Mouse (Mus musculus): ENCODE measurements at regions not wholly inside any gene's neighbourhood (a gene's known extent, or its start where the extent isn't known, plus 50 kb on each side); places are given as distances from the start of the nearest gene placed in this dataset.

DNA sequence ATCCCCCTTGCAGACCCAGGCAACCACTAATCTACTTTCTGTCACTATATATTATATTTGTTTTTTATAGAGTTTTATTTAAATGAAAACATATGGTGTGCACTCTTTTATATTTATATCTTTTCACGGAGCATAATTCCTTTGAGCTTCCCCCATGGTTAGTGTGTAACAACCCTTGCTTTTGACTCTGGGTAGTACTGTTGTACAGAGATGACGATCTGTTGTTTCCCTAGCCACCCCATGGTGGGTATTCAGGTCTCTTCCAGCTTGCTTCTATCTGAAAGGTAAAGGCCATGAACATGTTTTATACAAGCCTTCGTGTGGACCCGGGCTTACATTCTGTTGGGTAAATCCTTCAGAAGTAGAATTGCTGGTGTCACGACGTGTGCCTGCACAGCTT is 221.2 kb upstream of the Rnaseh2b start:
- DNase-seq (ENCODE audit: low read depth, low spot score), result no peak
- H3K27me3 ChIP-seq (ENCODE audit: control insufficient read depth, insufficient read depth, low read length, poor library complexity, severe bottlenecking), result no peaks in the 10 kb centered on the region
- no peaks in the 10 kb centered on the region for H3K36me3 ChIP-seq (ENCODE audit: control insufficient read depth, insufficient read depth, low read length, poor library complexity, severe bottlenecking)

DNA sequence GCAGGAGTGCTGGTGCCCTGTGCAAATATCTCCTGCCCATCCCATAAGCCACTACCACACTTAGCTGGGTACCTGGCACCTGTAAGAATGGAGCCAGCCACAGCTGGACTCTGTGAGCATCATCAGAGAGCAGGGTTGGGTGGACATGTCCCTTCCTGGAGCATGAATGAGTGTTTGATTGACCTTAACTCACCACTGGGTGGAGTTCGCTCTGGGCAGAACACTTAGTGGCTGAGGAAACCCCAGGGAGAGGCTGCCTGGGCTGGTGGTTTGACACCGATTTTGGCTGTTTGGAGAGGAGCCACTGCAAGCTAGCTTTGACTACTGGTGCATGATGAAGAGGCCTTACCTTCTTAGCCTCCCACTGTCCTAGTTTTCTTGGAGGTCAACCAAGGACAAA is 208.3 kb upstream of the Rnaseh2b start:
- Histone ChIP-seq H3K36me3 (ENCODE audit: control insufficient read depth, insufficient read depth, low read length, poor library complexity, severe bottlenecking) (no peaks in the 10 kb centered on the region), H3K27me3 (ENCODE audit: control insufficient read depth, insufficient read depth, low read length, poor library complexity, severe bottlenecking) (no peaks in the 10 kb centered on the region)
- no peak for DNase-seq (ENCODE audit: low read depth, low spot score)

DNA sequence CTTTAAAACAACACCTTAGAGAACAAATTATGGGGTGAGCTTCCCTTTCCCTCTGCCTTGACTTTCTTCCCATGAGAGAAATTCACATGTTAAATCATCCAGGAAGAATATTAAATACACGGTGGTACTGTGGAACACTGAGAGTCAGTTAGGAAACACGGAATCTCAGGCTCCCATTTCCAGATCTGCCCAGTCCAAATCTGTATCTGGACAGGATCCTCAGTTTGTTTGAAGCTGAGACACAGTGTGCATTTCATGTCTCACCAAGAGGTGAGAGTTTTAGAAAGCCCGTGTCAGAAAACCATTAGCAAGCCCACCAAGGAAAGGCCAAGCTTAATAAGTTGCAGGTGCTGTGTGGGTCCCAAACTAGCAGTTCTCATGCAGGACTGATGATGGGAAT is 204.2 kb upstream of the Rnaseh2b start:
- no peaks in the 10 kb centered on the region for H3K27me3 ChIP-seq (ENCODE audit: control insufficient read depth, insufficient read depth, low read length, poor library complexity, severe bottlenecking)
- no peaks in the 10 kb centered on the region for H3K36me3 ChIP-seq (ENCODE audit: control insufficient read depth, insufficient read depth, low read length, poor library complexity, severe bottlenecking)
- DNase-seq (ENCODE audit: low read depth, low spot score), result no peak

DNA sequence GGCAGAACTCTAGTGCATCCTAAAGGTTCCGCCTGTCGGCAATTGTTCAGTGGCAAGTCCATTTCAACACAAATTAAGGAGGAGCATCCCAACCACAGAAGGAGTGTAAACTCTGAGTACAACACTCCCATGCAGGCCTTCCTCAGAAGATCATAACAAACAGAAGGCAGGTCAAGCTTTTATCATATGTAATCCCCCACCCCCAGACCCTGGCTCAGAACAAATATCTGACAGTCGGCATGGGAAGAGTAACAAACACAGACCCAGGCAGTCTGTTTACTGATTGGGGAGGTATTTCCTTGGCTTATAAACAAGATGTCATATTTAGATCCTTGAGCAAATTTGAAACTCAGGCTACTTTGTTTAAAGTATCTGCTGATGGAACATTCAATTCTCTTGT is 174.9 kb upstream of the Rnaseh2b start:
- DNase-seq (ENCODE audit: low read depth, low spot score), result no peak
- no peaks in the 10 kb centered on the region for H3K36me3 ChIP-seq (ENCODE audit: control insufficient read depth, insufficient read depth, low read length, poor library complexity, severe bottlenecking)
- no peaks in the 10 kb centered on the region for H3K27me3 ChIP-seq (ENCODE audit: control insufficient read depth, insufficient read depth, low read length, poor library complexity, severe bottlenecking)

DNA sequence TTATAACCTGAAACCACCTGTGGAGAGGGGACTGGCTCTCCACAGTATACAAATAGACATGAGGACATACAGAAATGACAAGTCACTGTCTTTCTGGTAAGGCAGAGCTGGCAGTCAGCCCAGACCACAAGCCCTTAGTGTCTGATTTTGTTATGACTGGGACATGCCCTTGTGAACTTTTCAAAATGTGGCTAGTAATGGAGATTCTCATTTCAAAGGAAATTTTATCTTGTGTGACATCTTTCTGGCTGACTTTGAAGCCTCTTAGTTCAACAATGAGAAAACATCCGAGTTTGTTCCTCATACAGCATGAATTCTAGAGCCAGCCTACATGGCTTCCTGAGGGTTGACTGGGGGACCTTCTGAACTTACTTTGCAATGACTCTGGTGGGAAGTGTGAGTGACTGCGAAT is 173.8 kb upstream of the Rnaseh2b start:
- DNase-seq (ENCODE audit: low read depth, low spot score), result no peak
- H3K27me3 ChIP-seq (ENCODE audit: control insufficient read depth, insufficient read depth, low read length, poor library complexity, severe bottlenecking), result no peaks in the 10 kb centered on the region

DNA sequence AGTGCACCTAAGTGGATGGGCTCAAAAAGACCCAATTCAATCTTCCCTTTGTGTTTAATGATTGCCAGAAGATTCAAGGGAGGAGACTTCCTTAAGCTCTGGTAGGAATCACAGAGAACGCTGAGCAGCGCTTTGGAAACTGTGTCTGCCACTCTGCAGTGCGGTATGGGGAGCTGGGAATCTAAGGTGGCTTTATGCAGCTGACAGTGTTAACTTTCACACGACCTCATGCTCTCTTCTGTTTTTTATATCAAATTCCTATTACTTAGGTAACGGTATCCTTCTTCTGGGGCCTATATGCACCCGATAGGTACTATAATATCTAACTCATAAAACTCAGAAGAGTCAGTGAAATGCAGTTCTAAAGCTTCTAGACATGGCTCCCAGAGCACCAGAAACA is 163.5 kb upstream of the Rnaseh2b start:
- DNase-seq (ENCODE audit: low read depth, low spot score), result no peak
- no peaks in the 10 kb centered on the region for H3K27me3 ChIP-seq (ENCODE audit: control insufficient read depth, insufficient read depth, low read length, poor library complexity, severe bottlenecking)
- H3K36me3 ChIP-seq (ENCODE audit: control insufficient read depth, insufficient read depth, low read length, poor library complexity, severe bottlenecking), result no peaks in the 10 kb centered on the region

More for the DNA sequence above, 173.8 kb upstream of the Rnaseh2b start:
- H3K36me3 ChIP-seq (ENCODE audit: control insufficient read depth, insufficient read depth, low read length, poor library complexity, severe bottlenecking), result no peaks in the 10 kb centered on the region

DNA sequence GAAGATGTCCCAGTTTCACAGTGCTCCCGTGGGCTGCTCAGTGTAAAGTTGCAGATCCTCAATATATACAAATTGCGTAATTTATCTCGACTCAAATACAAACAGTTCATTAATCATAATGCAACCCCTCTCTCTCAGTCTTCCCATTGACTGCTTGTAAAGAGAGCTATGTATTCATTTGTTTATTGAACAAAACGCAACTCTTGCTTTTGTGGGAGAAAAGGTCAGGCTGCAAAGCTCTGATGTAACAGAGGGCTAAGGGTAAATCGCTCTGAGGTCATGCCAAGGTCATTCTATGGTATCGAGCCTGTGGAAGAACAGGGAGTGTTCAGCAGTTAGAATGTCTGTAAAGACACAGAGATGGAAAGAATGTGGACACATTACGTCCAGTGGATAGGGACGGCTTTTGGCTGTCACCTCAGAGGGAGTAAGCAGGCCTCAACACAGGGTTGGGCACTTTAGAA is 160.0 kb upstream of the Rnaseh2b start:
- DNase-seq (ENCODE audit: low read depth, low spot score), result no peak
- no peaks in the 10 kb centered on the region for H3K36me3 ChIP-seq (ENCODE audit: control insufficient read depth, insufficient read depth, low read length, poor library complexity, severe bottlenecking)

DNA sequence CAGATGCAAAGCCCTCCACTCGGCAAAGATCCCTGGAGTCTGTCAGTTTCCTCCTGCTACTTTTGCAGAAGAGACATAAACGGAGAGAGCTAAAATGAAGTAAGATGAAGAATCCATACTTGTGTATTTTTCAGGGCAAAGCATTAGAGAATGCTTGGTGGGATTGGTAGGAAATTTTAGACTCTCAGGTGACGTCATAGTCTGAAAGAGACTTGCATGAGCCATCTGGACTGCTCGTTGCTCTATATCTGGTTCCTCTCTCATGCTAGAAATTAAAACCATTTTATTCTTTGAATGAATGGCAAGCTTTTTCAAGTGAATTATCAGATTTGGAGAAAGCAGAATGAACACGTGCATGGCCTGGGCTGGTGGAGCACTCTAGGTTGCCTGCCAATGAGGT is 154.4 kb upstream of the Rnaseh2b start:
- no peak for DNase-seq (ENCODE audit: low read depth, low spot score)
- Histone ChIP-seq H3K27me3 (ENCODE audit: control insufficient read depth, insufficient read depth, low read length, poor library complexity, severe bottlenecking) (no peaks in the 10 kb centered on the region), H3K36me3 (ENCODE audit: control insufficient read depth, insufficient read depth, low read length, poor library complexity, severe bottlenecking) (no peaks in the 10 kb centered on the region)

More for the DNA sequence above, 160.0 kb upstream of the Rnaseh2b start:
- no peaks in the 10 kb centered on the region for H3K27me3 ChIP-seq (ENCODE audit: control insufficient read depth, insufficient read depth, low read length, poor library complexity, severe bottlenecking)

DNA sequence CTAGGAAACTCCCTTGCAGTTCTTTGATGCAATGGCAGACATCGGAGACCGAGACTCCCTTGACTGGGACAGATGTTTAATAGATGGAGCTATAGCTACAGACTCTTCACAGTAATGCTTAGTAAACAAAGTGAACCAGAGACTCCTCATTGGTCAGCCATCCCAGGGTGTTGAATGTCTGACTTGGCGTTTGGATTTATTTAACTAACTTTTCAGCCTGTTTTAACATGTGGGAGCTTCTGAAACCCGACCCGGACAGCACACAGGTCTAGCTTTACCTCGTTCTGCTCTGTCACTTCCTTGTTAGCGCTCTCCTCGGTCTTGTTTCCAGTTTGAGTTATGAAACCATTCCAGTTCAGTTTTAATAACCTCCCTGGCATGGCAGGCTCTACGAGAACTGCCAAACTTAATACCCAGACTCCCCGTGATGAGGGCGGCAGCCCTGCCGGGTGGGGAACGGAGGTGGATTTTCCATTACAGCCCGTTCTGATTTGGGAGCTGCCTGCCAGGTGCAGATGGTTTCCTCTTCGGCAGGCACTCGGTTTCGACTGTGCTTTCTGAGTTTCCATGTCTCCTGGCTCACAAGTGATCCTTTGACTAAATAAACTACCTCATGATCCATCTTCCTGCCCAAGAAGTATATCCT is 147.9 kb upstream of the Rnaseh2b start:
- no peak for DNase-seq (ENCODE audit: low read depth, low spot score)
- H3K36me3 ChIP-seq (ENCODE audit: control insufficient read depth, insufficient read depth, low read length, poor library complexity, severe bottlenecking), result no peaks in the 10 kb centered on the region
- no peaks in the 10 kb centered on the region for H3K27me3 ChIP-seq (ENCODE audit: control insufficient read depth, insufficient read depth, low read length, poor library complexity, severe bottlenecking)

DNA sequence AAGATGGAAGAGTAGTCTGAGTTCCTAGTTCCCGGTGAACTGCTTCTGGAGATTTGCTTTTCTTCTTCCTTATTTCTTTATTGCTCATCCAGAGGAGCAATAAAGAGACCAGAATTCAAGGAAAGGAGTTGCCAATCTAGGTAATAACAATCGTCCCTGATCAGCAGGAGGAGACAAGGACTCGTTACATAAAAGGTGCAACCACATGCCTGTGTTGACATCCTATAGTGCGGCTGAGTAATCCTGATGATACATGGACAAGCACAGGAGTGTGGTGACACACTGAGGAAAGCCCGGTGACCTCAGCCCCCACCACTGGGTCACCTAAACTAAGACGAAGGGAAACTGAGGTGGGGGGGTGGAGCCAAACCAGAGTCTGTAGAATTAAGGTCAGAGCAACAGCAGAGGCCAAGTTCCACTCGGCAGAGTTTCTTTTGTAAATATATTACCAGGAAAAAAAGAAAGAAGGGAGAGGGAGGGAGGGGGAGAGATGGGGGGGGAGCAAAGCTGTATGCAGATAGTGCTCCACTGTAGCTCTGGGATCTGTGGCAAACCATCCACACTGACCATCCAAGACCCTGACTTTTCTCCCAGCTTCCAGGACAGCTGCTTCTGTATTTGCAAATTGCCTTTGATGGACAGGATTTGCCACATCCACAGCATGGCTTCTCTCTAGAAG is 135.2 kb upstream of the Rnaseh2b start:
- no peaks in the 10 kb centered on the region for H3K36me3 ChIP-seq (ENCODE audit: control insufficient read depth, insufficient read depth, low read length, poor library complexity, severe bottlenecking)
- no peaks in the 10 kb centered on the region for H3K27me3 ChIP-seq (ENCODE audit: control insufficient read depth, insufficient read depth, low read length, poor library complexity, severe bottlenecking)
- no peak for DNase-seq (ENCODE audit: low read depth, low spot score)

DNA sequence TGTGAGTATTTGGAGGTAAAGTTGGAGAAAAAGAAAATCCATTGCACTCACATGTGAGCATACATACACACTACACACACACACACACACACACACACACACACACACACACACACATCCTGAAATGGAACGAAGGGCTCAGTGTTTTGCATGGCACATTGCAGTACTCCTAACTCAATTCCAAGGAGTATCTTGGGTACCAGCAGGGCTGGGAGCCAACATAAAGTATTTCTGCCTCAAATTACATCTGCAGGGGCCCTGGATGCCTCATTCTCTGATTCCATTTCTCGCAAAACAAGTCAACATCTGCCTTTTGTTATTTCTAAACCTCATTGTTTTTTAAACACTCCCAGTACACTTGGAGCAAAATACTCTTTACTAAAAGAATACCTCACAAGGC is 132.7 kb upstream of the Rnaseh2b start:
- Histone ChIP-seq H3K36me3 (ENCODE audit: control insufficient read depth, insufficient read depth, low read length, poor library complexity, severe bottlenecking) (no peaks in the 10 kb centered on the region), H3K27me3 (ENCODE audit: control insufficient read depth, insufficient read depth, low read length, poor library complexity, severe bottlenecking) (no peaks in the 10 kb centered on the region)
- DNase-seq (ENCODE audit: low read depth, low spot score), result no peak

DNA sequence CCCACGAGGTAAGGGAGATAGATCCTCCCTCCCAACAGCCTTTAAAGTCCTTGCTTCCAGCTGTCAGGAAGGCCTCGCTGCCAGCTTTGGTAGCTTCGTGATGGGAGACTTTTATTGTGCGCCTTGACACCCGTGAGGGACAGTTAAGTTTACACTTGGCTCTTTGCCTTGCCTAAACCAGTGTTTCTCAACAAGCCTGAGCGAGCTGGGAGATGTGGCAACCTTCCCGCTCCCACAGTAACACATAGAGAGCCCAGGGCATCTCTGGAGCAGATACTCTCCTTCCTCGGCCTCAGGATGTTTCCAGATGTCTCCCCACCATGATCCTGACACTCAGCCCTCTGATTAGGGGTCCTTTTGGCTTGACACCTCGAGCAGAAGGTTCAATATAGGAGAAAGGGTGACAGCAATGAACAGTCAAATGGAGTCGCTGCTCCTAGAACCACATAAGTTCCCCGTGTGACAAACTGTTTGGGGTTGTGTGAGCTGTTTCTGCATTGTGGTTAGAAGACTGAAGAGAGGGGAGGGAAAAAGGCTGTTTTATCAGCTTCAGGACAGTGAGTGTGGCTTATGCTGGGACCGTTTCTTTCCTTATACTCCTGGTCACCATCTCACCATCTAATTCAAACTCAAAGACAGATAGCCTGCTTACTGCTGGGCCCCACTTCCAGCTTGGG is 129.1 kb upstream of the Rnaseh2b start:
- Histone ChIP-seq H3K27me3 (ENCODE audit: control insufficient read depth, insufficient read depth, low read length, poor library complexity, severe bottlenecking) (no peaks in the 10 kb centered on the region), H3K36me3 (ENCODE audit: control insufficient read depth, insufficient read depth, low read length, poor library complexity, severe bottlenecking) (no peaks in the 10 kb centered on the region)
- DNase-seq (ENCODE audit: low read depth, low spot score), result no peak

DNA sequence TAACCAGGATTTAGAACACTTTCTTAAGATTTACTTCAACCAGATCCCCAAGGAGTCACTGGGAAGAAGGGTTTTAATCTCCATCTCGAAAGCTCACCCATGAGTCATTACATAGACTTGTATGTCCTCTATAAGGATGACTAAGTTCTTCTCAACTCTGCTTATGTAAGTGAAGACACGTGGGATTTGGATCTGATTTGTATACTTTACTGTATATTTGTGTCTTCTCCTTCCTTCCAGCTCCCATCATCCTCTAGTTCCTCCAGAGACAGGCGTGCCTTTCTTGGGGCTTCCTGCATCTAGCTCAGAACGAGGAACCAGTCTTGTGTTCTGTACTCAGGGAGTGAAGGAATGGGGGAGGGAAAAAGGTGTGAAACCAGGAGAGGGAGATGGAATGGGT is 127.5 kb upstream of the Rnaseh2b start:
- H3K36me3 ChIP-seq (ENCODE audit: control insufficient read depth, insufficient read depth, low read length, poor library complexity, severe bottlenecking), result no peaks in the 10 kb centered on the region
- no peak for DNase-seq (ENCODE audit: low read depth, low spot score)
- no peaks in the 10 kb centered on the region for H3K27me3 ChIP-seq (ENCODE audit: control insufficient read depth, insufficient read depth, low read length, poor library complexity, severe bottlenecking)

DNA sequence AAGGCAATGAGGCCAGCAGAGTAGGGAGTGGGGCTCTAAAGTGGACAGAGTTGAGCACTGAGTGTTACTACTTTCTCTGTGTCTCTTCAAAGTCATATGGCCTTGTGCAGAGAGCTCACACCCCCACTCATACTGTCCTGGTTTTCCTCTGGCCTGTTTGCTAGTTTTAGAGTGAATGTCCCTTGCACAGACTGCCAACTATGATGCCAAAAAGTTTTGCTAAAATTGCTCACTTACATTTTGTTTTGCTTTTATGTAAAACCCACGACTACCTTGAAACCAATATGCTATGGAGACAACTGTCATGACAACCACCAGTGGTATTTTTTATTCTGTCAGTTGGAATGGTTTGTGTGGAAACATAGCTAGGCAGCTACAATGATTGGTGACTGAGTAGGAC is 126.4 kb upstream of the Rnaseh2b start:
- DNase-seq (ENCODE audit: low read depth, low spot score), result no peak
- H3K36me3 ChIP-seq (ENCODE audit: control insufficient read depth, insufficient read depth, low read length, poor library complexity, severe bottlenecking), result no peaks in the 10 kb centered on the region
- H3K27me3 ChIP-seq (ENCODE audit: control insufficient read depth, insufficient read depth, low read length, poor library complexity, severe bottlenecking), result no peaks in the 10 kb centered on the region

DNA sequence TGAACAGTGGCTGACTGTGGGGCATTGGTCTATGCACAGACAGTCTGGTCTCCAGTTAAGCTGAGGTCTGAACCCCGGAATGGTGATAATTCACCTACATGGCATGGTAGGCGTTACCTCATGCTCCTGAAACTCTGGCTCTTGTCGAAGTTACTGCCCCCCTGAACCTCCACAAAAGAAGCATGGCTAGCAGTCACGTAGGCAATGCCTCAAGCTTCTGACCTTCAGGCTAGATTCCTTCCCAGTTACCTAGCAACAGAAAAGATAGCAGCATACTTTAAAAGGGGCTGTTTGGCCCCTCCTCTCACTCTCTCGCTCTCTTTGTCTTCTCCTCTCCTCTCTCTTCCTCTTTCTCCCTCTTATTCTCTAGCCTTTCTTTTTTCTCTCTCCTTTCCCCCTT is 125.8 kb upstream of the Rnaseh2b start:
- DNase-seq (ENCODE audit: low read depth, low spot score), result no peak
- no peaks in the 10 kb centered on the region for H3K36me3 ChIP-seq (ENCODE audit: control insufficient read depth, insufficient read depth, low read length, poor library complexity, severe bottlenecking)

More for the DNA sequence above, 125.8 kb upstream of the Rnaseh2b start:
- H3K27me3 ChIP-seq (ENCODE audit: control insufficient read depth, insufficient read depth, low read length, poor library complexity, severe bottlenecking), result no peaks in the 10 kb centered on the region

Data from splenic B cell, adult 2 months (primary cell).